Mouse (Mus musculus) G1E (cell line): ENCODE results near the gene Mllt10.

Source experiments
- CTCF ChIP-seq: IDR thresholded peaks from 2 replicates; pipeline ENCODE4 v1.5.1; 2012; ENCODE audit warnings: low read depth, low read length, inconsistent platforms, mixed read lengths
- GATA1 ChIP-seq: IDR thresholded peaks from 2 replicates; pipeline ENCODE4 v1.6.1; 2012; ENCODE audit warnings: borderline replicate concordance, low read length, inconsistent platforms, mixed read lengths
- GATA2 ChIP-seq: IDR thresholded peaks from 2 replicates; pipeline ENCODE4 v1.6.1; 2012; ENCODE audit warnings: low read depth, low read length, inconsistent platforms, borderline replicate concordance
- POLR2AphosphoS5 ChIP-seq: IDR thresholded peaks from 2 replicates; pipeline ENCODE4 v1.6.1; 2012; ENCODE audit warnings: low read depth, low read length, inconsistent platforms; ENCODE audit not compliant: insufficient replicate concordance
- TAL1 ChIP-seq: conservative IDR thresholded peaks from 2 replicates; pipeline ENCODE4 v1.6.1; 2012; ENCODE audit warnings: low read depth, low read length, inconsistent platforms, mixed read lengths

DNA sequence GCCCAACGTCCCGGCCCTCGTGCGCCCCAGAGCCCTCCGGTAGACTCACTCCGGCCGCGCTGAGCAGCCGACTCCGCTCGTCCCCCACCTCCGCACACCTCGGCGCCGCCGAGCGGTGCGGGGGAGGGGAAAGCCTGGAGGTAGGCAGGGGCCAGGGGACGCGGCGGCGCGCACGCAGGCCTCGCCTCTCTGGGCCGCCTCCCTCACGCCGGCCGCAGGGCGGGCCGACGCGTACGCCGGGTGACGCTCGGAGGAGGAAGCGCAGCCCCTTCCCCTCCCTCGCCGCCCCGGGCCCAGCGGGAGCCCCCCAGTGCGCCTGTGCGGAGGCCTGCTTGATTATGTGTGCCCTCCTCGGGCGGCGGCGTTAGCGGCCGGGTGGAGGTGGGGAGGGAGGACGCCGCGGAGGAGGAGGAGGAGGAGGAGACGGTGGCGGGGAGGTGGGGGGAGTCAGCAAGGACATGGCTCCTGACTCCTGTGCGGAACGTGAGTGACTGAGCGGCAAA, 9.4 kb downstream of the Mllt10 start:
- TF ChIP-seq CTCF, result no peak
- TF ChIP-seq GATA1, result no peak
- TF ChIP-seq TAL1, result no peak
- no peak for TF ChIP-seq GATA2
- no peak for TF ChIP-seq POLR2AphosphoS5
